Mouse (Mus musculus): ENCODE measurements around the gene Dgkh. TPM values are rescaled to one million over a fixed set of nuclear protein-coding genes. Genes with fewer than 3 reads are reported as not detected.

Gene Dgkh
- polyA plus RNA-seq, 1 experiment = 1.2 TPM

DNA sequence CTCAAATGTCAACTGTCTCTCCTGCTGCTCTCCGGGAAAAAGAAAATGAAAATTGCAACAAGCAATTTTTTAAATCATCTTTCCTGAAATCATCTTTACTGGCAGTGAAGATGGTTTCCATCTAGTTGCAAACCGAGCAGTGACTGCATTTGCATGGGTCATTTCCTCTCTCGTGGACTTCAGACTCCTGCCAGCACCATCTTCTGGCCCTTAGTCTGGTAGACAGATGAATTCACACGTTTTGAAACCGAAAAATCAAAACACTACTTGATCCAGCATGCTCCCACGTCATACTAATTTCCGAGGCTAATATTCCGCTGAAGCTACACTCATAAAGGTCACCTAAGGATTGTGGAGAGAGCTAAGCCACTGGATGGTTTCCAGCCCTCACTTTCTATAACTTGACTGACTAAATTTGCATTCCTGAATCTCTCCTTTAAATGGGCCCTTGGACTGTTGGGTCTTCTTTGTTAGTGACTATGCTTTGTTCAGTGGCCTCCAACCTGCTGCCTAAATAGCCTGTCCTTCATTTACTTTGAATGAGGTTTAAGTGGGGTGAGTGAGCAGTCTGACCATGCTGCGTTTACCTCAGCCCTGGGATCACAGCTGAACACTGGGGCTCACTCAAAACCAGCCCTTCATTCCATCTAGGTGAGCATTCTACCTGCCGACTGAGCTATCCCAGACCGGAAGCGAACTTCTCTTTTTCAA lies 945 bp upstream of the Dgkh start:
- no peaks in the 10 kb centered on the region for H3K36me3 ChIP-seq (ENCODE audit: control insufficient read depth, insufficient read depth)
- H3K4me2 ChIP-seq (ENCODE audit: low read depth) = peak overlapping the region; percentile 70
- H3K4me3 ChIP-seq = peak overlapping the region; percentile 43
- no peaks in the 10 kb centered on the region for H3K79me2 ChIP-seq (ENCODE audit: control insufficient read depth, insufficient read depth)
- TF ChIP-seq POLR2AphosphoS2 (IDR thresholded peaks at IDR 0.05; ENCODE audit: insufficient read length, low read depth) (no peak), SRF (IDR thresholded peaks at IDR 0.05; ENCODE audit: control insufficient read depth, insufficient read length, low read depth) (no peak), E2F4 (IDR thresholded peaks at IDR 0.05; ENCODE audit: insufficient read depth) (no peak), REST (IDR thresholded peaks at IDR 0.05; ENCODE audit: insufficient read depth, insufficient read length) (no peak), MYOG (IDR thresholded peaks at IDR 0.05; ENCODE audit: control insufficient read depth in 1 of 3, insufficient read depth in 1 of 3, insufficient read length in 2 of 3, low read depth in 2 of 3) (no peak), TCF12 (IDR thresholded peaks at IDR 0.05; ENCODE audit: insufficient read depth, poor library complexity, severe bottlenecking) (no peak), TCF3 (IDR thresholded peaks at IDR 0.05; ENCODE audit: insufficient read length, low read depth) (no peak), MAX (IDR thresholded peaks at IDR 0.05; ENCODE audit: low read depth) (no peak), USF1 (IDR thresholded peaks at IDR 0.05; ENCODE audit: low read depth) (no peak), MYOD1 (IDR thresholded peaks at IDR 0.05; ENCODE audit: control insufficient read depth in 1 of 3, insufficient read length in 2 of 3, low read depth in 2 of 3) (no peak), CEBPB (IDR thresholded peaks at IDR 0.05; ENCODE audit: insufficient read depth, poor library complexity, severe bottlenecking) (no peak), POLR2A (IDR thresholded peaks at IDR 0.05; ENCODE audit: insufficient read length, low read depth) (no peak)
- H3K27me3 ChIP-seq (ENCODE audit: control insufficient read depth, insufficient read depth, insufficient read length) = no peaks in the 10 kb centered on the region
- H3ac ChIP-seq (ENCODE audit: control insufficient read depth, insufficient read length) = no peak overlapping the region

DNA sequence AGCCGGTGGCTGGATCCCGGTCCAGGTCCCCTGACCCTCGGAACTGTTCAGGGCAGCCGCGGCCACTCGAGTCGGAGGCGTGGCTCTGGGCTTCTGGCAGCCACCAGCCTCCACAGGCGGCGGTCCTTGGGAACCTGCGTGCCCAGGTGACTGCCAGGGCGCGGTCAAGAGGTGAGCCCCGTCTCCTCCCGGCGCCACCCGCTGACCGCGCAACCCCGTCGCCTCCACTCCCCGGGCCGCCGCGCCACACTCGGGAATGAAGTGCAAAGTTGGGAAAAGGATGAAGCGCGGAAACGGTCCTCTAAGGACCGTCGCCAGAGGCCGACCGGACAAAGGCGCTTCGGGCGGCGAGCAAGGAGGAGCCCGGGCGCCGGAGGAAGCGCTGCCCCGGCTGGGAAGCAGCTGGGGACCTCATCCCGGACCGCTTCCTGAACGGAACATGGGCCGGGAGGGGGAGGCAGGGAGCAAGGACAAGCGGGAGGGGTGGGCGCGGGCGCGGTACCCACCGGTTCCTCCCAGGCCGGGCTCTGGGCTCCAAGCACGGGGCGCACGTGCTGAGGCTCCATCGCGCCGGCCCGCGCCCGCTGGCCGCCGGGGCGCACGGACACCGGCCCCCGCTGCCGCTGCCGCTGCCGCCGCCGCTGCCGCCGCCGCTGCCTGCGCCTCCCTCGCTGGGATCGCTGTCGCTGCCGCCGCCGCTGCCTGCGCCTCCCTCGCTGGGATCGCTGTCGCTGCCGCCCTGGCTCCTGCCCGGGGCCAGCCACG lies 542 bp downstream of the Dgkh start:
- no peaks in the 10 kb centered on the region for H3K27me3 ChIP-seq (ENCODE audit: control insufficient read depth, insufficient read depth, insufficient read length)
- peak overlapping the region; percentile 88 for H3K4me2 ChIP-seq (ENCODE audit: low read depth)
- H3K36me3 ChIP-seq (ENCODE audit: control insufficient read depth, insufficient read depth) = no peaks in the 10 kb centered on the region
- H3K79me2 ChIP-seq (ENCODE audit: control insufficient read depth, insufficient read depth) = no peaks in the 10 kb centered on the region
- peak overlapping the region; percentile 43 for H3K4me3 ChIP-seq
- no peak for TF ChIP-seq E2F4 (IDR thresholded peaks at IDR 0.05; ENCODE audit: insufficient read depth)
- TF ChIP-seq POLR2A (IDR thresholded peaks at IDR 0.05; ENCODE audit: insufficient read length, low read depth) = no peak
- no peak for TF ChIP-seq TCF3 (IDR thresholded peaks at IDR 0.05; ENCODE audit: insufficient read length, low read depth)
- TF ChIP-seq CEBPB (IDR thresholded peaks at IDR 0.05; ENCODE audit: insufficient read depth, poor library complexity, severe bottlenecking) = no peak
- TF ChIP-seq SRF (IDR thresholded peaks at IDR 0.05; ENCODE audit: control insufficient read depth, insufficient read length, low read depth) = no peak
- no peak for TF ChIP-seq MYOD1 (IDR thresholded peaks at IDR 0.05; ENCODE audit: control insufficient read depth in 1 of 3, insufficient read length in 2 of 3, low read depth in 2 of 3)
- TF ChIP-seq REST (IDR thresholded peaks at IDR 0.05; ENCODE audit: insufficient read depth, insufficient read length) = no peak
- TF ChIP-seq MYOG (IDR thresholded peaks at IDR 0.05; ENCODE audit: control insufficient read depth in 1 of 3, insufficient read depth in 1 of 3, insufficient read length in 2 of 3, low read depth in 2 of 3) = no peak
- TF ChIP-seq MAX (IDR thresholded peaks at IDR 0.05; ENCODE audit: low read depth) = no peak
- no peak for TF ChIP-seq TCF12 (IDR thresholded peaks at IDR 0.05; ENCODE audit: insufficient read depth, poor library complexity, severe bottlenecking)
- peak overlapping the region; percentile 61 for H3ac ChIP-seq (ENCODE audit: control insufficient read depth, insufficient read length)

DNA sequence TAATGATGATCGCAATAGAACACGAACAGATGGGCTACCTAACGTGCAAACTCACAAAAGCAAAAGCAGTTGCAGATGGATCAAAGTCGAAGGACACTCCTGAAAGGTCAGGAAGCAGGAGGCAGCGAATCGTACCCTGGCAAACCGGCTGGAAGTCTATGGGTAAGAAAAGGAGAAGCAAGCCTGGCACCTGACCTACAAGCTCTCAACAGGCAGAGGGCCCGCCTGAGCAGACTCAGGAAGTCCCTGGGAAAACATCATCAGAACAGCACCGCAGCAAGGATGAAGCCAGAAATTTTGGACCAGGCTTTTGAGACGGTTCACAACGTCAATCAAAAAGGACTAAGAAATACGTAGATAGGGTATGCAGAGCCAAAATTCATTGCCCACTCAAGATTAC lies 1.3 kb downstream of the Dgkh start:
- H3K36me3 ChIP-seq (ENCODE audit: control insufficient read depth, insufficient read depth) = no peaks in the 10 kb centered on the region
- H3K4me2 ChIP-seq (ENCODE audit: low read depth) = peak overlapping the region; percentile 88
- H3K4me3 ChIP-seq = peak overlapping the region; percentile 43
- H3K79me2 ChIP-seq (ENCODE audit: control insufficient read depth, insufficient read depth) = no peaks in the 10 kb centered on the region
- TF ChIP-seq SRF (IDR thresholded peaks at IDR 0.05; ENCODE audit: control insufficient read depth, insufficient read length, low read depth) = no peak
- TF ChIP-seq CEBPB (IDR thresholded peaks at IDR 0.05; ENCODE audit: insufficient read depth, poor library complexity, severe bottlenecking) = no peak
- no peak for TF ChIP-seq MYOD1 (IDR thresholded peaks at IDR 0.05; ENCODE audit: control insufficient read depth in 1 of 3, insufficient read length in 2 of 3, low read depth in 2 of 3)
- TF ChIP-seq POLR2A (IDR thresholded peaks at IDR 0.05; ENCODE audit: insufficient read length, low read depth) = no peak
- TF ChIP-seq REST (IDR thresholded peaks at IDR 0.05; ENCODE audit: insufficient read depth, insufficient read length) = no peak
- no peaks in the 10 kb centered on the region for H3K27me3 ChIP-seq (ENCODE audit: control insufficient read depth, insufficient read depth, insufficient read length)
- H3ac ChIP-seq (ENCODE audit: control insufficient read depth, insufficient read length) = peak overlapping the region; percentile 61

DNA sequence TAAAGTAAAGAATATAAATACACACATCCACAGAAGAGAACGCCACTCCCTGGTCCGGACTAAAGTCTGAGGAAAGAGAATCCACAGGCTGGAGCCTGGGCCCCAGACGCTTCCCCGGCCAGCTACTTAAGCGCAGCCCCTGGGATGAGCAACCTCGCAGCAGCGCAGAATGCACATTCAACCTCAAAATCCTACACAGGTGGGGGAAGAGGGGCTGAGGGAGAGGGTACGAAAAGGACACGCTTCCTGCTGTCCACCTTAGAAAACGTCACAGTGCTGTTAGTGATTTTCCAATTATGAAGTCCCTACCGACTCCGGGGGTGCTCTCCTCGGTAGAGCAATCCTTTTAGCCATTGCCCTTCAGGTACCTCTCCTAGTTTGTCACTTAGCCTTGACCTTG lies 6.6 kb downstream of the Dgkh start:
- Histone ChIP-seq H3K4me3 (no peak overlapping the region), H3K27me3 (ENCODE audit: control insufficient read depth, insufficient read depth, insufficient read length) (no peaks in the 10 kb centered on the region), H3K79me2 (ENCODE audit: control insufficient read depth, insufficient read depth) (no peaks in the 10 kb centered on the region), H3K4me2 (ENCODE audit: low read depth) (no peak overlapping the region), H3K36me3 (ENCODE audit: control insufficient read depth, insufficient read depth) (no peaks in the 10 kb centered on the region), H3ac (ENCODE audit: control insufficient read depth, insufficient read length) (no peak overlapping the region)
- no peak for TF ChIP-seq POLR2A (IDR thresholded peaks at IDR 0.05; ENCODE audit: insufficient read length, low read depth)
- TF ChIP-seq TCF12 (IDR thresholded peaks at IDR 0.05; ENCODE audit: insufficient read depth, poor library complexity, severe bottlenecking) = no peak
- no peak for TF ChIP-seq REST (IDR thresholded peaks at IDR 0.05; ENCODE audit: insufficient read depth, insufficient read length)
- TF ChIP-seq USF1 (IDR thresholded peaks at IDR 0.05; ENCODE audit: low read depth) = no peak
- TF ChIP-seq MAX (IDR thresholded peaks at IDR 0.05; ENCODE audit: low read depth) = no peak
- TF ChIP-seq POLR2AphosphoS2 (IDR thresholded peaks at IDR 0.05; ENCODE audit: insufficient read length, low read depth) = no peak
- TF ChIP-seq MYOG (IDR thresholded peaks at IDR 0.05; ENCODE audit: control insufficient read depth in 1 of 3, insufficient read depth in 1 of 3, insufficient read length in 2 of 3, low read depth in 2 of 3) = no peak
- no peak for TF ChIP-seq TCF3 (IDR thresholded peaks at IDR 0.05; ENCODE audit: insufficient read length, low read depth)
- TF ChIP-seq E2F4 (IDR thresholded peaks at IDR 0.05; ENCODE audit: insufficient read depth) = no peak
- no peak for TF ChIP-seq CEBPB (IDR thresholded peaks at IDR 0.05; ENCODE audit: insufficient read depth, poor library complexity, severe bottlenecking)
- no peak for TF ChIP-seq SRF (IDR thresholded peaks at IDR 0.05; ENCODE audit: control insufficient read depth, insufficient read length, low read depth)
- no peak for TF ChIP-seq MYOD1 (IDR thresholded peaks at IDR 0.05; ENCODE audit: control insufficient read depth in 1 of 3, insufficient read length in 2 of 3, low read depth in 2 of 3)

All from myocyte (in vitro differentiated cells).